Mouse (Mus musculus) midbrain, embryonic 16.5 days (tissue): Measurements from ENCODE around the gene Hpgds. TPM values are rescaled to one million over a fixed set of nuclear protein-coding genes. Genes with fewer than 3 reads are reported as not detected.

Experiments used
- ATAC-seq: fragments of 200-750 bp; cut with Nextera tagmentation; 2 replicates; pipeline ENCODE4 v1.8.0; 2017; ENCODE audit warnings: moderate TSS enrichment
- H3K27ac ChIP-seq: fragments of 300-500 bp; sonication (generic); 2 replicates; pipeline ENCODE4 v1.5.1; 2014; ENCODE audit warnings: mild to moderate bottlenecking, low read length, mixed read lengths
- H3K27me3 ChIP-seq: fragments of 300-500 bp; sonication (generic); 2 replicates; pipeline ENCODE4 v1.6.1; 2014; ENCODE audit warnings: low read depth, low read length, mixed read lengths; ENCODE audit not compliant: control insufficient read depth, insufficient read depth
- H3K36me3 ChIP-seq: fragments of 300-500 bp; sonication (generic); 2 replicates; pipeline ENCODE4 v1.6.1; 2014; ENCODE audit warnings: mild to moderate bottlenecking, low read length, moderate library complexity, mixed read lengths; ENCODE audit not compliant: control insufficient read depth, insufficient read depth
- H3K4me1 ChIP-seq: fragments of 300-500 bp; sonication (generic); 2 replicates; pipeline ENCODE4 v1.6.1; 2014; ENCODE audit warnings: mild to moderate bottlenecking, low read length, mixed read lengths; ENCODE audit not compliant: control insufficient read depth, insufficient read depth
- H3K4me2 ChIP-seq: fragments of 300-500 bp; sonication (generic); 2 replicates; pipeline ENCODE4 v1.6.1; 2014; ENCODE audit warnings: mild to moderate bottlenecking, low read length, mixed read lengths
- H3K4me3 ChIP-seq: fragments of 300-500 bp; sonication (generic); 2 replicates; pipeline ENCODE4 v1.5.1; 2014; ENCODE audit warnings: low read depth, mild to moderate bottlenecking, low read length, moderate library complexity, mixed read lengths
- H3K9ac ChIP-seq: fragments of 300-500 bp; sonication (generic); 2 replicates; pipeline ENCODE4 v1.6.1; 2014; ENCODE audit warnings: low read depth, low read length, mixed read lengths
- H3K9me3 ChIP-seq: fragments of 300-500 bp; sonication (generic); replicated peaks from 2 replicates; pipeline ENCODE4 v1.6.1; 2014; ENCODE audit warnings: mild to moderate bottlenecking, low read length, mixed read lengths; ENCODE audit not compliant: control insufficient read depth, poor library complexity, severe bottlenecking
- WGBS: fragments of 180-500 bp; shearing (Covaris S2); extraction: QIAGEN DNeasy Blood & Tissue Kit; methylation state at CpG from one replicate; pipeline ENCODE4 v1.1.7; 2014; 5-methylcytosine and 5-hydroxymethylcytosine counted together
- polyA plus RNA-seq: library from polyadenylated mRNA; unstranded; fragments of >200 nt; fragmentation: Nextera tagmentation; extraction: Ambion mirVana; gene quantifications from 2 replicates; pipeline ENCODE4 v1.2.1, GENCODE M21; 2015

Gene Hpgds
- polyA plus RNA-seq, 1 experiment from 2014 or later: 3.2 TPM

DNA sequence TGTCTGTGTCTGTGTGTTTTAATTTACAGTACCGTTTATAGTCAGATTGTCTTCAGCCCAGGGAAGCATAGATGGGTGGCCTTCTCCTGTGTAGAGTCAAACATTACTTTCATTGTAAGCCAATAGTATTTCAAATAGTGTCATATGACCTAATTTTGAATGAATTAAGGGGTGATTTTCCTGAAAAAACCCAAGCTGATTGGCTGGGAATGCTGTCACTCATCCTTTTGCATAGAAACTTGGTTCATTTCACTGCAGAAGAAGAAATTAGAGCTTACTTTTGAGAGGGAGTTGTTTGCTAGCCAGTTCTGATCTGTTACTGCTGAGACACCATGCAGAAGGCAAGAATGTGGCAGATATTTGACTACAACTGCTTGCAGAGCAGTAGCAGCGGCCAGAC, 69.5 kb downstream of the Hpgds start:
- ATAC-seq: no peak
- H3K27me3 ChIP-seq: no peaks in the 10 kb centered on the region
- no peak overlapping the region for H3K4me2 ChIP-seq
- no peak overlapping the region for H3K27ac ChIP-seq
- H3K4me3 ChIP-seq: no peak overlapping the region
- H3K36me3 ChIP-seq: peaks cover 31% of the 10 kb centered on the region
- H3K9ac ChIP-seq: no peak overlapping the region
- H3K9me3 ChIP-seq: no peaks in the 10 kb centered on the region
- WGBS: 89% methylated on average over 2 of the region's 2 CpGs
- H3K4me1 ChIP-seq: no peaks in the 10 kb centered on the region; the same call in 1 of the 2 replicates

Other genes with a start within 250 kb of the Hpgds start
- gene Smarcad1, start 102.3 kb downstream of the Hpgds start, polyA plus RNA-seq: 52.2 and 68.1 TPM in 2 replicates
- gene C130060K24Rik, start 236.2 kb upstream of the Hpgds start, polyA plus RNA-seq: 1.4 and 1.6 TPM in 2 replicates